Mouse (Mus musculus) neural tube, embryonic 13.5 days (tissue): ENCODE measurements around the gene Ecm1. TPM values are rescaled to one million over a fixed set of nuclear protein-coding genes. Genes with fewer than 3 reads are reported as not detected.

Source experiments
- ATAC-seq: fragments of 200-750 bp; cut with Nextera tagmentation; 2 replicates; pipeline ENCODE4 v1.8.0; 2017; ENCODE audit warnings: low read depth, mild to moderate bottlenecking, moderate TSS enrichment, moderate library complexity
- H3K27ac ChIP-seq: fragments of 300-500 bp; sonication (generic); replicated peaks from 2 replicates; pipeline ENCODE4 v1.5.1; 2015; ENCODE audit warnings: moderate library complexity, mild to moderate bottlenecking, inconsistent platforms
- H3K27me3 ChIP-seq: fragments of 300-500 bp; sonication (generic); 2 replicates; pipeline ENCODE4 v1.6.1; 2015; ENCODE audit warnings: mild to moderate bottlenecking, inconsistent platforms
- H3K36me3 ChIP-seq: fragments of 300-500 bp; sonication (generic); 2 replicates; pipeline ENCODE4 v1.6.1; 2015; ENCODE audit warnings: mild to moderate bottlenecking, inconsistent platforms
- H3K4me1 ChIP-seq: fragments of 300-500 bp; sonication (generic); replicated peaks from 2 replicates; pipeline ENCODE4 v1.6.1; 2015; ENCODE audit warnings: inconsistent platforms
- H3K4me2 ChIP-seq: fragments of 300-500 bp; sonication (generic); 2 replicates; pipeline ENCODE4 v1.6.1; 2015; ENCODE audit warnings: inconsistent platforms, mild to moderate bottlenecking, moderate library complexity
- H3K4me3 ChIP-seq: fragments of 300-500 bp; sonication (generic); 2 replicates; pipeline ENCODE4 v1.5.1; 2015; ENCODE audit warnings: mild to moderate bottlenecking, inconsistent platforms
- H3K9ac ChIP-seq: fragments of 300-500 bp; sonication (generic); 2 replicates; pipeline ENCODE4 v1.6.1; 2015; ENCODE audit warnings: moderate library complexity, mild to moderate bottlenecking, inconsistent platforms
- H3K9me3 ChIP-seq: fragments of 300-500 bp; sonication (generic); 2 replicates; pipeline ENCODE4 v1.6.1; 2016; ENCODE audit warnings: inconsistent platforms
- WGBS: fragments of 180-500 bp; shearing (Covaris S2); methylation state at CpG from one replicate; pipeline ENCODE4 v1.1.7; 2015; 5-methylcytosine and 5-hydroxymethylcytosine counted together
- polyA plus RNA-seq: library from polyadenylated mRNA; unstranded; fragments of >200 nt; fragmentation: Nextera tagmentation; extraction: Ambion mirVana; gene quantifications from 2 replicates; pipeline ENCODE4 v1.2.1, GENCODE M21; 2015

The Ecm1 gene
- polyA plus RNA-seq: 13.1 and 16.6 TPM in 2 replicates

DNA sequence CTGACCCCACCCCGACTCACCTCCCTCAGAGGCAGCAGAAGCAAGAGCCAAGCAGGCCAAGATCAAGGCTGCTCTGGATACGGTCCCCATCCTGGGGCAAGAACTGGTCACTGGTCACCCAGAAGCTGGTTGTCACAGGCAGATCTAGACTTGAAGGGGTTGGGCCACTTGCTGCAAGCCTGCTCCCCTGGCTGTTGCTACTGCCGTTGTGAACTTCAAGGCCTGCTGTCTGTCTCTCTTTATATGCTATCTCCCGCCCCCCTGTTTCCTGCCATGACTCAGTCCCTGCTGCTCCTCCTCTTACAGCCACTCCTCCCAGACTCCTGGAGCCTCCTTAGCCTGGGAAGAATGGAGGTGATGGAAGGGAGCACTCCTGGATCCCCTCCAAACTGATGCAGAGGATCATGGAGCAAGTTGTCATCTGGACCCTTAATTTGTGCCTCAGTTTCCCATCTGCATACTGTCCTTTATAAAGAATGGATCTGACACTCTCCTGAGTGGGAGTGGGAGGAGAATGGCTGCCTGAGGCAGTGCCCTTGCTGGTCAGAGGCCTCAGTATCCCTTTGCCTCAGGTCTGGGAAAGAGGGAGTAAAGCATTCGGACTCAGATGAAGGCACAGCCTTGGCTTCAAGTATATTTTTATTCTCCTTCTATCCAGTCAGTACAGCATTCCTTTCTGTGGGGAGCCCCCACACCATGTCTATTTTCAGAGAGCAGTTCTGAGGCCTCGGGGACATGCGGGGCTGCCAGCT lies at the start of gene Ecm1:
Gene Ecm1 (minus strand): TSS at position 217 of the 752 bp plus-strand sequence.
- Histone ChIP-seq H3K4me2 (no peak within 1 kb of the TSS), H3K4me1 (0 out of 2 replicates have a peak, but pooled peaks cover 3% of the 10 kb centered on the region), H3K27me3 (no peaks in the 10 kb centered on the region), H3K9ac (0 out of 2 replicates have a peak within 1 kb of the TSS, but pooled peaks have one; percentile 26), H3K36me3 (peaks cover 90% of the 10 kb centered on the region), H3K27ac (no peak within 1 kb of the TSS), H3K9me3 (no peaks in the 10 kb centered on the region), H3K4me3 (no peak within 1 kb of the TSS)
- 79% methylated on average over 7 of the region's 7 CpGs for WGBS
- no peak for ATAC-seq

DNA sequence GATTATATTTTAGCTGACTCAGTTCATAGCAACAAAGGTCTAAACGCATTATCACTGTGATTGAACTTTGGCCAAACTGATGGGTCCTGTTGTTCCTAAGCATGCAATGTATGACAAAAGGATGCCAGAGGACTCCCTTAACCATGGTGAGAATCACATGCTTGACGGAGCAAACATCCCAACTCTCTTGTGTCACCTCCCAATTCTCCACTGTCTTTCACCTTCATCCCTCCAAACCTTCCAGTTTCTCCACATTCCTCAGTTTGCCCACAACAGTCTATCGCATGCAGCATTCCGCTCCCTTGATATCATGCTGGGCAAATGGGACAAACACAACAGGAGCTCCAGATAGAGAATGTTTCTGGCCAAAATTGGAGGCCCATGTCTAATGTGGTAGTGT lies 46.1 kb upstream of the Ecm1 start:
- H3K36me3 ChIP-seq: peaks cover 71% of the 10 kb centered on the region
- no peak overlapping the region for H3K9ac ChIP-seq
- ATAC-seq: no peak
- H3K27ac ChIP-seq: no peak overlapping the region
- H3K9me3 ChIP-seq: no peaks in the 10 kb centered on the region
- no peak overlapping the region for H3K4me3 ChIP-seq
- no peaks in the 10 kb centered on the region for H3K27me3 ChIP-seq
- no peaks in the 10 kb centered on the region for H3K4me1 ChIP-seq
- no peak overlapping the region for H3K4me2 ChIP-seq
- WGBS: 86% methylated on average over 4 of the region's 4 CpGs

DNA sequence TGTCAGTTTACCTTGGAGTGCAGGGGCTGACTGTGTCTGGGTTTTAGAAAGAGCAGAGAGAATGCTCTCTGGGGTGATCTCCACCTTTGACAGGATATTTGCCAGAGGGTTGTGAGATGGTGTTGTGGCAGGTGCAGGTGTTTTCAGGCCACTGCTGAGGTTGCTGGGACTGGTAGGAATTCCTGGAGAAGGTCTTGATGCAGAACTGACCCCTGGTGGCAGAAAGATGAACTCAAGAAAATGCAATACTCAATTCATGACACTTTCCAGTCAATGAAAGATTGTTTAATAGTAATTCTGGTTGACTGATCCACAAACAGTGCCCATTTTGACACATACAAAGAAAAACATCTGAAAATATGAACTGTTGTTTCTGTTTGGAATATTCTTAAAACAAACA lies 32.6 kb upstream of the Ecm1 start:
- no peaks in the 10 kb centered on the region for H3K4me1 ChIP-seq
- peaks cover 79% of the 10 kb centered on the region for H3K36me3 ChIP-seq
- no peak overlapping the region for H3K27ac ChIP-seq
- no peaks in the 10 kb centered on the region for H3K9me3 ChIP-seq
- H3K9ac ChIP-seq: no peak overlapping the region
- H3K4me2 ChIP-seq: no peak overlapping the region
- no peak for ATAC-seq
- H3K4me3 ChIP-seq: no peak overlapping the region
- no peaks in the 10 kb centered on the region for H3K27me3 ChIP-seq

DNA sequence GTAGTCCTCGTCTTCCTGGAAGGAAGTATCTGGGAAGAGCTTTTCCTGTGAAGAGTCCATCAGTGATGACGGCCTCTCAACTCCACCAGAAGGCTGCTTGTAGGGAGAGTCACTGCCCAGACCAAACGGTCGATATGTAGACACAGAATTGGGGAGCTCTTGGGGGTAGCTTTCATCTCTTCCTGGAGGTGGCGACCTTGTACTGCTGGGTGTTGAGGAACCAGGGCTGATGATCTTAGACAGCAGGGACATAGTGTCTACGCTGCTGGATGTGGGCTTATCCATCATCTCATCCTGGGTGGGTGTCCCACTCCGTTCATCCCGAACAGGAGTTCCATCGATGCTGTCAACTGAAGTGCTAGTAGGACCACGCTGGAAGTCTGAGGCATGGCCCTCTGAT lies 26.2 kb upstream of the Ecm1 start:
- no peaks in the 10 kb centered on the region for H3K27me3 ChIP-seq
- H3K4me1 ChIP-seq: no peaks in the 10 kb centered on the region
- no peak overlapping the region for H3K27ac ChIP-seq
- no peak overlapping the region for H3K9ac ChIP-seq
- WGBS: 94% methylated on average over 10 of the region's 10 CpGs
- no peaks in the 10 kb centered on the region for H3K9me3 ChIP-seq
- H3K4me3 ChIP-seq: no peak overlapping the region
- peaks cover 69% of the 10 kb centered on the region for H3K36me3 ChIP-seq
- H3K4me2 ChIP-seq: no peak overlapping the region
- ATAC-seq: no peak

DNA sequence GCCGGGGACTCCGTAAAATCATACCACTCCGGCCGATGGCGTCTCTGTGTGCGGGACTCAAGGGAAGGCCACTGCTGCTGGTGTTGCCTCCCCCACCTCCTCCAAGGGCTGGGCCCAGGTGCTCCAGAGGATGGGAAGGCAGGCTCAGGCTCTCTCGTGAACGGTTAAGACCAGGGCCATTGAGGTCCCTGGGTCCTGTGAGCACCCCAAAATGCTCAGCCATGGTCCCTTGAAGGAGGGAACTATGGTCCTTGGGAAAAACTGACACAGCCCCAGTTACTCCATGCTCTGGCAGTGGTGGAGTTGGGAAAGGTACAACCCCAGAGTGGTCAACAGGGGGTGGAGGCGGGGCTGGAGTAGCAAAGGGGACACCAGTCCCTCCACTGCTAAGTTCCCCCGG lies 24.4 kb upstream of the Ecm1 start:
- WGBS: 82% methylated on average over 10 of the region's 10 CpGs
- H3K27ac ChIP-seq: no peak overlapping the region
- H3K36me3 ChIP-seq: peaks cover 58% of the 10 kb centered on the region
- no peaks in the 10 kb centered on the region for H3K4me1 ChIP-seq
- no peaks in the 10 kb centered on the region for H3K9me3 ChIP-seq
- no peak overlapping the region for H3K9ac ChIP-seq
- H3K27me3 ChIP-seq: no peaks in the 10 kb centered on the region
- H3K4me3 ChIP-seq: no peak overlapping the region
- H3K4me2 ChIP-seq: no peak overlapping the region
- ATAC-seq: no peak

DNA sequence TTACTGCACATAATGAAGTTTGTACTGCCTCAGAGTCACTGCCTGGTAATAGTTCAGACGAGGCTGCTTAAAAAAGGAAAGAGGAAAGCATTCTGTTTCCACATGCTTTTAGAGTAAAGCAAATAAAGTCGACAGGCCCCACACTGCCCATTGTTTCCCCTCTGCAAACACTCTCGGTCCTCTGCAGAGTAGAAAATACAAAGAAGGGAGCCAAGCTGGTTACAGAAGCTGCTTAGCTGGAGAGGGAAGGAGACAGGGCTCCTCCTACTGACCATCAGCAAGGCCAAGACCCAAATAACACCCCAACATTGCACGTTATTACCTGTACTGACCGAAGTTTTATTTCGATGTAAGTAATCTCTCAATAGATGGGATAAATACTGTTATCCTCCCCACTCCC lies 23.6 kb upstream of the Ecm1 start:
- ATAC-seq: no peak
- Histone ChIP-seq H3K36me3 (peaks cover 49% of the 10 kb centered on the region), H3K27me3 (no peaks in the 10 kb centered on the region), H3K9ac (no peak overlapping the region), H3K4me1 (no peaks in the 10 kb centered on the region), H3K27ac (no peak overlapping the region), H3K4me3 (no peak overlapping the region), H3K4me2 (no peak overlapping the region), H3K9me3 (no peaks in the 10 kb centered on the region)
- 49% methylated on average over 6 of the region's 6 CpGs for WGBS

DNA sequence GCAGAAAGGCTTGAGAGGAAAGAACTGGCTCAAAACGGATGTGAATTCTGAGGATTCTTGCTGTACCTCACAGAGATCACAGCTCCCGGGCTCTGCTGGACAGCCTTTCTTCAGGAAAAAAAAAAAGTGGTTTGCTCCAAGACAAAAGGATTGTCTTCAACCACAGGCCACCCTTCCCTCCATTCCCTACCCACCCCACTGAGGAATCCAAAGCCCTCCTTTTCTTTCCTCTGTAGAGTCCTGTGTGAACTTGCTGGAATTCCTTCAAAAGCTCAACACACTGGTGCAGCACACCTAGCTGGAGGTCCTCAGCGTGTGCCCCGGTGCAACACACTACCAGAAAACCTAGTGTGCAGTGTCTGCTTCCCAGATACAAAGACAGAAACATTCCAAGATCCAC lies 22.4 kb upstream of the Ecm1 start:
- Histone ChIP-seq H3K9ac (no peak overlapping the region), H3K9me3 (no peaks in the 10 kb centered on the region), H3K27ac (no peak overlapping the region), H3K27me3 (no peaks in the 10 kb centered on the region), H3K4me3 (no peak overlapping the region), H3K4me2 (no peak overlapping the region), H3K4me1 (no peaks in the 10 kb centered on the region), H3K36me3 (peaks cover 38% of the 10 kb centered on the region)
- 76% methylated on average over 4 of the region's 4 CpGs for WGBS
- no peak for ATAC-seq

DNA sequence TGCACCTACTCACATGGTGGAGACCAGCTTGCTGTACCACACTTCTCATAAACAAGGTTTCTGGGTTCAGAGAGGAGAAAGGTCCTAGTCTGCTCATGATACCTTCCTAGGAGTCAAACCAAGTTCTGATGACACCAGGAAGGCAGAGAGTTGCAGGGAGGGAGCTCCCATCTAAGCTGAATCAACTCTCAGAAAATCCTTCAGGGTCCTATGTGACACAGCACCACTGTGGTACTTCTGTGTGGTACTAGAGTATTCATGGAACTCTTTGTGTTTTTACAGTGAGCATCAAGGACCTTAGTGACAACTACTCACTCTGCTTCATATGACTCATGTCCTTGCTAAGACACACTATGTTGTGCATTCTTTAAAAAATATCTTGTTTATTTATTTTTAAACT lies 21.3 kb upstream of the Ecm1 start:
- ATAC-seq: no peak
- H3K27me3 ChIP-seq: no peaks in the 10 kb centered on the region
- peaks cover 27% of the 10 kb centered on the region for H3K36me3 ChIP-seq
- no peak overlapping the region for H3K9ac ChIP-seq
- H3K9me3 ChIP-seq: no peaks in the 10 kb centered on the region
- no peak overlapping the region for H3K4me2 ChIP-seq
- no peaks in the 10 kb centered on the region for H3K4me1 ChIP-seq
- no peak overlapping the region for H3K27ac ChIP-seq
- H3K4me3 ChIP-seq: no peak overlapping the region

DNA sequence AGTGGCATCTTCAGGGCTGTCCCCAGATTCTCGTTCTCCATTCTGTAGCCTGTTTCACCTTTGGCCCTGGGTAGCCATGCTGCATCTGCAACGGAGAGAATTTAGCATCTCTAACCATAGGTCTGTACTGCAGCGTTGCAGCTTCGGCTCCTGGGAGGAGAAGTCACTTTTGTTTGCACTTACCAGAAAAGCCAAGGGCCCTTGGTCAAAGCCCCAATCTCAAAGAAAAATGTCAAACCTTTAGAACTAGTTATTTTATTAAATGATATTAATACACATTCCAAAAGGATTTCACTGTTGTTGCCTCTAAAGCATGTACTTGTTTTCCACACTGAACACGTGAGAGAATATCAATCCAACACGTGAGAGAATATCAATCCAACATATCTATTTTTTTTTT lies 20.7 kb upstream of the Ecm1 start, which contains the start of gene Tars2:
Gene Tars2 (minus strand): TSS at position 101 of the 400 bp plus-strand sequence.
- peaks cover 22% of the 10 kb centered on the region for H3K36me3 ChIP-seq
- no peak for ATAC-seq
- no peaks in the 10 kb centered on the region for H3K27me3 ChIP-seq
- WGBS: 86% methylated on average over 6 of the region's 6 CpGs
- H3K27ac ChIP-seq: no peak within 1 kb of the TSS
- H3K9me3 ChIP-seq: no peaks in the 10 kb centered on the region
- H3K4me2 ChIP-seq: no peak within 1 kb of the TSS
- no peak within 1 kb of the TSS for H3K9ac ChIP-seq
- no peak within 1 kb of the TSS for H3K4me3 ChIP-seq
- no peaks in the 10 kb centered on the region for H3K4me1 ChIP-seq

DNA sequence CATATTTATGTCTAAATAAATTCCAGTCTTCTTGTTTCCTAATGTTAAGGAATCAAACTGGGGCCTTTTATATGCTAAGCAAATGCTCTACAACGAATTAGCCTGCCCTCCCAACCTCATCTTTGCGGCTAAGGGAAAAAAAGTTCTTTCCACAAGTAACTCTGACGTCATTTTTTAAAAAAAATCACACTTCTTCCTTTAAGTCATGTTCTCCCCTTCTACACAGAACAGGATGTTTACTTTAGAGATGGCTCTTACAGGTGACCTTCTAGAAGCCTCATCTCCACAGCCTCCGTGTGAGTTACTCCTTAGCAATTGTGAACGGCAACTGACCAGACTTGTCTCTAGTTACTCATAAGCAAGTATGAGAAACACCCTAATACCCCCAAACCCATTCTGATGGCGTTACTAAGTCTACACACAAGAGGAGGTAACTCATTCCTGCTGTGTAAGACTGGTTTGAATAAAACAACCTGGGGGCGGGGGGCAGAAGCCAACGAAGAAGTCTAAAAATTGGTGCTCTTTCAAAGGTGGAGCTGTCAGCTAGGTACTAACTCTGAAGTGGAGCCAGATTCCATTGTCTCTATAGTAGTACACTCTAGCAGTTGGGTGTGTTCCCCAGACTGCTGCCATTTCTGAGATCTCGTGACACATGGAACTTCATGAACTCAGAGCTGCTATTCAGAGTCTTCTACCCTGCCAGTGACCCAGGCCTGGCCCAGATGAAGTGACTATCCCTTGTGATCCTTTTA lies 19.3 kb upstream of the Ecm1 start:
- Histone ChIP-seq H3K27me3 (no peaks in the 10 kb centered on the region), H3K4me3 (no peak overlapping the region), H3K4me2 (no peak overlapping the region), H3K4me1 (peaks cover 7% of the 10 kb centered on the region), H3K36me3 (peaks cover 7% of the 10 kb centered on the region), H3K27ac (no peak overlapping the region), H3K9me3 (no peaks in the 10 kb centered on the region), H3K9ac (no peak overlapping the region)
- ATAC-seq: no peak
- WGBS: 57% methylated on average over 9 of the region's 9 CpGs

DNA sequence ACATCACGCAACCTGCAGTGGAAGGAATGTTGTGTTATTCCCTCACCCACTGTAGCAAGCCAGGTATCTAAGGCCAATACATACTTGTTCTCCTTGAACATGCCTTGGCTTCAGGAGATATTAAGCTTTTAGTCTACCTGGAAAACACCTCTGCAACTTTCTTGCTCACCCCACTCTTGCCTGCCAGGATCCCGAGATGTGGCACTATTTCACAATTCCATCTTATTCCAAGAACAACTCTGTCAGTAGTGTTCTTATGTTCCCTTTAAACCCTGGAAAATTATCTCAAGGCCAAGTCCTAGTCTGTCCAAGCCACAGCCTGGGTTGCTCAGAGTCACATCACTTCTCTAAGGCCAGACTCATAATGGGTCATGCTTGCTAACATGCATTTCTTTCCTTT lies 17.4 kb upstream of the Ecm1 start:
- H3K4me1 ChIP-seq: peaks cover 8% of the 10 kb centered on the region
- no peak overlapping the region for H3K9ac ChIP-seq
- H3K27ac ChIP-seq: no peak overlapping the region
- WGBS: 87% methylated on average over 2 of the region's 2 CpGs
- no peaks in the 10 kb centered on the region for H3K9me3 ChIP-seq
- no peak overlapping the region for H3K4me2 ChIP-seq
- H3K4me3 ChIP-seq: no peak overlapping the region
- peaks cover 11% of the 10 kb centered on the region for H3K36me3 ChIP-seq
- no peaks in the 10 kb centered on the region for H3K27me3 ChIP-seq
- ATAC-seq: no peak

DNA sequence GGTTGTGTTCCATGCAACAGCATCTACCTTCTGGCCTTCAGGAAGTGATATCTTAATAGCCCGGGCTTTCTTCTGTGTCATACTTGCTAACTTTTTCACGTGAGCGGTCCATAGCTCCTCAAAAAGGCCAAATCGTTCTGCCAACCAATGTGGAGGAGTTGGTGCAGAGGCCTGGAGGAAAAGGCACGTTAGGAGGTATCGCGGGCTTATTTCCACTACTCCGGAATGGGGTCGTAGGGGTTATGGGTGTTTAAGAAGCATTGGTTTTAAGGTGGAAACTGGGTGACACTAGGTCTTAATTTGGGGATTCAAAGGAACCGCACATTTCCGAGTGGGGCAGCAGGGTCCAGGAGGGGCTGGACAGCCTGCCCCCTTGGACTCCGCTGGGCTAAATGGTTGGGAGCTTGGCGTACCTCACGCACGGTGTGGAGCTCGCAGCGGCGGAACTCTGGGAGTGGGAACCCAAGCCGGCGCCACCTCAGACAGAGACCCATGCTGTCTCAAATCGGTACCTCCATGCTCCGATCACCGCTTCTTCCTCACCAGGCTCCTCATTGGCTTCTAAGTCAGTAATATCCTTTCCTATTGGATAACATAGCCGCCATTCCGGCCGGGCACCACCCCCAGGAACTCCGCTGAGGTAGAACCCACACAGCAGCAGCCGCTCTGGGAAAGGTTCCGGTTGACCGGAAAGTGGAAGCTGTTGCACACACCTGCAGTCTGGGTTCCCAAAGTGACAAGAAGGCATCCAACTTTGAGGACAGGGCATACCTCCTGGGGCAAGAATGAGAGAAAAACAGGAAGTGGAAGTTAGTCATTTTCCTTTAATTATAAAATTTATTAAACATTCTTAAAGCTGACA lies 15.2 kb upstream of the Ecm1 start:
- ATAC-seq: peak; percentile 99
- H3K36me3 ChIP-seq: peaks cover 30% of the 10 kb centered on the region
- H3K27ac ChIP-seq: peak overlapping the region; percentile 64
- WGBS: under 1% methylated on average over 30 of the region's 30 CpGs
- no peaks in the 10 kb centered on the region for H3K27me3 ChIP-seq
- H3K9ac ChIP-seq: peak overlapping the region; percentile 76
- H3K4me3 ChIP-seq: peak overlapping the region; percentile 64
- peak overlapping the region; percentile 73 for H3K4me2 ChIP-seq
- H3K9me3 ChIP-seq: no peaks in the 10 kb centered on the region
- peaks cover 8% of the 10 kb centered on the region for H3K4me1 ChIP-seq
